Mouse (Mus musculus): ENCODE measurements around the gene Ttc24.

The Ttc24 gene

DNA sequence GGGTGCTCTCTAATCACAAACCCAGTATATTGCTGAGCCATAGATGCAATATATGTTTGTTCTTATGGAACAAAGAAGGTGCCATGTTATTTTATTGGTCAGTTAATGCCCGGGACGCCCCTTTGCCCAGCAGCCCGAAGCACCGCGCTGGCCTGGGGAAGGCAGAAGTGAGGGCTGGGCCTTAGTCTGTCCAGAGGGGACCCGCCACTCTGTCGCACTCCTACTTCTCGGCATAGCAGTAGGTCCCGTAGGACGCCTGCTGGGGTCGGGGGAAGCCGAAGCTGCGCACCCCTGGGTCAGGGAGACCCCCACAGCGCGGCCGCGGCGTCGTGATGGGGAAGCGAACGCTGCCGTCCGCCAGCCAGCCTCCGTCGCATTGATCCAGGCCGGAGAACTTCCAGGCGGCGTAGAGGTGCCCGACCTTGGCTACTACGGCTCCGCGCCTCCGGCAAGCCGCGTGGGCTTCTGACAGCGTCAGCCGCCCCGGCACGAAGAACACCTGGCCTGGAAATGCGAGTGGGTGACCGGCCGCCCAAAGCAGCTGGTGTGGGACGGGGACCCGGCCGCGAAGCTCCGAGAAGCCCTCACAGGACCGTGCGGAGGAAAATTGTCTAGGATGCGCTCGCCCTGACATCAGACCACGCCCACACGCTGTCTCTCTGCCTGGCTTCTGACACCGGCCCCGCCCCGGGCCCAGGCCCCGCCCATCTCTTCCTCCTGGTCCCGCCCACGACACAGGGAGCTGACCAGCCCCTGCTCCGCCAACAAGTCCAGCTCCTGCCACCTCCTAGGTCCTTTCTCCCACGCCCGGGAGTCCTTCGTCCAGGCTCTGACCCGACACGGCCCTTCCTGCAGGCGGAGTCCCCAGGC lies 55.5 kb downstream of the Ttc24 start:
- in situ Hi-C loops (cut with MboI), result no loop called here

Data from mature B cell (primary cell).